Mouse (Mus musculus) CH12.LX (cell line): ENCODE results near the gene Rasl10b. TPM values are rescaled to one million over a fixed set of nuclear protein-coding genes. Genes with fewer than 3 reads are reported as not detected.

Experiments
- DNase-seq: peaks from one replicate; pipeline ENCODE4 v3.0.0-alpha.2; 2013; ENCODE audit errors: extremely low read depth
- H3K27ac ChIP-seq: 2 replicates; pipeline ENCODE4 v1.5.1; 2012; ENCODE audit warnings: low read depth, mild to moderate bottlenecking, control low read depth, moderate library complexity; ENCODE audit not compliant: insufficient read depth
- H3K27me3 ChIP-seq: replicated peaks from 2 replicates; pipeline ENCODE3; 2012; ENCODE audit warnings: inconsistent platforms
- H3K36me3 ChIP-seq, 2 experiments: replicated peaks in 1 of 2; 2 replicates each; pipeline versions ENCODE3 to v1.6.1; 2012; ENCODE audit warnings: inconsistent platforms in 1 of 2, low read length in 1 of 2, mild to moderate bottlenecking in 1 of 2, mixed read lengths in 1 of 2, moderate library complexity in 1 of 2; ENCODE audit not compliant: control insufficient read depth in 1 of 2, insufficient read depth in 1 of 2
- H3K4me1 ChIP-seq, 2 experiments: 2 replicates each; pipeline ENCODE4 v1.6.1; 2012; ENCODE audit warnings: inconsistent platforms in 1 of 2, moderate library complexity in 1 of 2; ENCODE audit not compliant: insufficient read depth in 2 of 2, control insufficient read depth in 1 of 2
- H3K4me2 ChIP-seq: 2 replicates; pipeline ENCODE4 v1.6.1; 2012; ENCODE audit warnings: low read depth, mild to moderate bottlenecking, control low read depth; ENCODE audit not compliant: poor library complexity, insufficient read depth, severe bottlenecking
- H3K4me3 ChIP-seq, 3 experiments: fragments of 150-350 bp in 1 of 3; sonication (generic) in 1 of 3; replicated peaks in 1 of 3; 2 replicates each; pipeline versions ENCODE3 to v1.5.1; 2011 to 2012; ENCODE audit warnings: low read depth in 2 of 3, low read length in 2 of 3, mild to moderate bottlenecking in 2 of 3, moderate library complexity in 2 of 3, control low read depth in 1 of 3, improper control_type of control experiment in 1 of 3, inconsistent platforms in 1 of 3, mixed read lengths in 1 of 3; ENCODE audit not compliant: poor library complexity in 1 of 3
- H3K79me2 ChIP-seq: replicated peaks from 2 replicates; pipeline ENCODE4 v1.6.1; 2012; ENCODE audit warnings: mild to moderate bottlenecking, moderate library complexity; ENCODE audit not compliant: control insufficient read depth, poor library complexity, insufficient read depth, severe bottlenecking; ENCODE audit errors: extremely low read depth
- H3K9ac ChIP-seq: 2 replicates; pipeline ENCODE4 v1.6.1; 2012; ENCODE audit warnings: low read depth, mild to moderate bottlenecking, control low read depth, moderate library complexity; ENCODE audit not compliant: insufficient read depth
- H3K9me3 ChIP-seq: replicated peaks from 2 replicates; pipeline ENCODE3; 2012; ENCODE audit warnings: low read length, inconsistent platforms, mixed read lengths
- E2F4 ChIP-seq: IDR thresholded peaks from 2 replicates; pipeline ENCODE4 v1.6.1; 2011; ENCODE audit warnings: low read depth, low read length, improper control_type of control experiment; ENCODE audit not compliant: insufficient replicate concordance
- ELF1 ChIP-seq: IDR thresholded peaks from 2 replicates; pipeline ENCODE4 v1.6.1; 2014; ENCODE audit warnings: low read depth, mild to moderate bottlenecking, inconsistent platforms, low read length, improper control_type of control experiment
- EP300 ChIP-seq: IDR thresholded peaks from 2 replicates; pipeline ENCODE4 v1.6.1; 2011; ENCODE audit warnings: low read length, improper control_type of control experiment
- JUN ChIP-seq: IDR thresholded peaks from 2 replicates; pipeline ENCODE4 v1.6.1; 2011; ENCODE audit warnings: low read depth, mild to moderate bottlenecking, low read length, improper control_type of control experiment, moderate library complexity; ENCODE audit not compliant: insufficient read depth
- JUND ChIP-seq: conservative IDR thresholded peaks from 2 replicates; pipeline ENCODE4 v1.6.1; 2011; ENCODE audit warnings: low read depth, low read length, improper control_type of control experiment
- MAFK ChIP-seq: IDR thresholded peaks from 2 replicates; pipeline ENCODE4 v1.6.1; 2011; ENCODE audit warnings: low read length, improper control_type of control experiment; ENCODE audit not compliant: insufficient replicate concordance
- MAZ ChIP-seq: IDR thresholded peaks from 2 replicates; pipeline ENCODE4 v1.6.1; 2012; ENCODE audit warnings: low read depth, mild to moderate bottlenecking, inconsistent platforms, low read length, improper control_type of control experiment, moderate library complexity
- MXI1 ChIP-seq: IDR thresholded peaks from 2 replicates; pipeline ENCODE4 v1.6.1; 2011; ENCODE audit warnings: mild to moderate bottlenecking, low read depth, low read length, improper control_type of control experiment
- MYC ChIP-seq: IDR thresholded peaks from 2 replicates; pipeline ENCODE4 v1.6.1; 2011; ENCODE audit warnings: low read depth, mild to moderate bottlenecking, improper control_type of control experiment, low read length
- SIN3A ChIP-seq: IDR thresholded peaks from 2 replicates; pipeline ENCODE4 v1.6.1; 2012; ENCODE audit warnings: low read length, improper control_type of control experiment, inconsistent platforms
- ZC3H11A ChIP-seq: IDR thresholded peaks from 2 replicates; pipeline ENCODE4 v1.6.1; 2012; ENCODE audit warnings: low read depth, mild to moderate bottlenecking, inconsistent platforms, low read length, improper control_type of control experiment
- ZMIZ1 ChIP-seq: IDR thresholded peaks from 2 replicates; pipeline ENCODE4 v1.6.1; 2012; ENCODE audit warnings: low read depth, mild to moderate bottlenecking, inconsistent platforms, low read length, improper control_type of control experiment
- ZNF384 ChIP-seq: IDR thresholded peaks from 2 replicates; pipeline ENCODE4 v1.6.1; 2012; ENCODE audit warnings: low read depth, low read length, improper control_type of control experiment, inconsistent platforms
- dilution Hi-C: fragments of 300-500 bp; cut with MboI; formaldehyde crosslinking; loops from 2 replicates; pipeline ENCODE4 v1.14.3; 2020; ENCODE audit warnings: low sequenced_read_pairs; ENCODE audit not compliant: extremely low pct_unique_long_range_greater_than_20kb, extremely low pct_ligation_motif_present
- in situ Hi-C: fragments of 300-500 bp; cut with MboI; formaldehyde crosslinking; loops from 3 replicates; pipeline ENCODE4 v1.14.3; 2019; ENCODE audit warnings: low sequenced_read_pairs, low pct_ligation_motif_present, low pct_unique_long_range_greater_than_20kb, mixed read lengths
- polyA plus RNA-seq: library from polyadenylated mRNA; unstranded; fragments of >175 nt; gene quantifications from 2 replicates; pipeline ENCODE4 v1.2.1, GENCODE M21; 2012; ENCODE audit warnings: low read depth; ENCODE audit not compliant: insufficient read length
- total RNA-seq, 2 experiments: library from RNA; depleted of rRNA; stranded (reverse); fragments of 300-350 nt in 1 of 2; fragments of >200 nt in 1 of 2; gene quantifications; 2 replicates each; pipeline ENCODE4 v1.2.3; 2012 to 2014

Rasl10b gene
- total and polyA plus RNA-seq, 3 experiments, result 0.42 TPM; not detected in 2

DNA sequence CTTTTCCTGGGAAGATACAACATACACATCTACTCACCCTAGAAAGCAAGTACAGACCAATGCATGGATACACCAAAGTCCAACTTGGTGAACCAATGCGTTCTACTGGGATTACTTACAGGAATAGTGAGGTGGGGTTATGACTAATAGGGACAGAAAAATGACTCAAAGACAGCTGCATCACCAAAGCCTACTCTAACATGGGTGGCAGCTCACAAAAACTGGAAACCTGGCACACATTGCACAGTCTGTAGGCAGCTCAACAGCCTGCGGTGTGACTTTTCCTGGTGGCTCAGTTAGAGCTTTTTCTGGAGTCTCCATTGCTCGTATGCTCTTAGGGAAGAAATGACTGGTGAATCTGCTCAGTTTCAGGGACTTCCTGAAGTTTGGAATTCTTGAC is 59.8 kb downstream of the Rasl10b start:
- Histone ChIP-seq H3K79me2 (peaks cover 8% of the 10 kb centered on the region), H3K36me3 (no peaks in the 10 kb centered on the region), H3K27ac (no peak overlapping the region), H3K4me1 (peaks cover 5 to 25% of the 10 kb centered on the region in 2 experiments; a peak in 2 of 4 replicates), H3K9ac (no peak overlapping the region), H3K27me3 (peaks cover 34% of the 10 kb centered on the region), H3K9me3 (peaks cover 7% of the 10 kb centered on the region), H3K4me2 (no peak overlapping the region), H3K4me3 (no peak overlapping the region)
- dilution Hi-C loops, result no loop called here
- in situ Hi-C loops, result no loop called here
- no peak for DNase-seq
- no peak for TF ChIP-seq JUND
- TF ChIP-seq SIN3A, result no peak
- no peak for TF ChIP-seq MYC
- TF ChIP-seq MXI1, result no peak
- TF ChIP-seq ZNF384, result no peak
- no peak for TF ChIP-seq ZC3H11A
- TF ChIP-seq MAZ, result no peak
- no peak for TF ChIP-seq ELF1
- TF ChIP-seq EP300, result no peak
- no peak for TF ChIP-seq E2F4
- no peak for TF ChIP-seq MAFK
- TF ChIP-seq ZMIZ1, result no peak
- no peak for TF ChIP-seq JUN

Other genes with a start within 250 kb of the Rasl10b start
- gene Slfn4, start 234.0 kb upstream of the Rasl10b start, total RNA-seq (2012; rRNA removed), result 0.04 TPM in 1 of 2 replicates, not detected in the other
- gene Slfn4, start 234.0 kb upstream of the Rasl10b start, total RNA-seq (2014; rRNA removed), result not detected in 2 replicates
- 0.07 TPM in 1 of 2 replicates, not detected in the other for gene Slfn4, start 234.0 kb upstream of the Rasl10b start, polyA plus RNA-seq
- 10.6 and 11.2 TPM in 2 replicates for gene Slfn3, start 217.8 kb upstream of the Rasl10b start, total RNA-seq (2012; rRNA removed)
- gene Slfn3, start 217.8 kb upstream of the Rasl10b start, total RNA-seq (2014; rRNA removed), result 19.5 and 21.4 TPM in 2 replicates
- gene Slfn3, start 217.8 kb upstream of the Rasl10b start, polyA plus RNA-seq, result 30.4 and 33.1 TPM in 2 replicates
- not detected in 2 replicates for gene Slfn14, start 122.4 kb upstream of the Rasl10b start, total RNA-seq (2012; rRNA removed)
- gene Slfn14, start 122.4 kb upstream of the Rasl10b start, total RNA-seq (2014; rRNA removed), result not detected in 2 replicates
- not detected in 2 replicates for gene Slfn14, start 122.4 kb upstream of the Rasl10b start, polyA plus RNA-seq
- 59.1 and 60.1 TPM in 2 replicates for gene Ap2b1, start 110.1 kb upstream of the Rasl10b start, total RNA-seq (2012; rRNA removed)
- gene Ap2b1, start 110.1 kb upstream of the Rasl10b start, total RNA-seq (2014; rRNA removed), result 57.6 and 58.3 TPM in 2 replicates
- gene Ap2b1, start 110.1 kb upstream of the Rasl10b start, polyA plus RNA-seq, result 75.7 and 78.8 TPM in 2 replicates
- gene Pex12, start 106.6 kb upstream of the Rasl10b start, total RNA-seq (2012; rRNA removed), result 9.5 and 11.4 TPM in 2 replicates
- gene Pex12, start 106.6 kb upstream of the Rasl10b start, total RNA-seq (2014; rRNA removed), result 6.3 and 8.2 TPM in 2 replicates
- 30.6 and 30.7 TPM in 2 replicates for gene Pex12, start 106.6 kb upstream of the Rasl10b start, polyA plus RNA-seq
- not detected in 2 replicates for gene Gas2l2, start 20.3 kb downstream of the Rasl10b start, total RNA-seq (2012; rRNA removed)
- not detected in 2 replicates for gene Gas2l2, start 20.3 kb downstream of the Rasl10b start, total RNA-seq (2014; rRNA removed)
- not detected in 2 replicates for gene Gas2l2, start 20.3 kb downstream of the Rasl10b start, polyA plus RNA-seq
- gene 1700020L24Rik, start 28.5 kb downstream of the Rasl10b start, total RNA-seq (2012; rRNA removed), result 0.21 and 0.55 TPM in 2 replicates
- not detected in 2 replicates for gene 1700020L24Rik, start 28.5 kb downstream of the Rasl10b start, total RNA-seq (2014; rRNA removed)
- gene 1700020L24Rik, start 28.5 kb downstream of the Rasl10b start, polyA plus RNA-seq, result 0.34 and 0.40 TPM in 2 replicates
- gene Mmp28, start 53.9 kb downstream of the Rasl10b start, total RNA-seq (2012; rRNA removed), result 0.04 and 0.17 TPM in 2 replicates
- not detected in 2 replicates for gene Mmp28, start 53.9 kb downstream of the Rasl10b start, total RNA-seq (2014; rRNA removed)
- not detected in 2 replicates for gene Mmp28, start 53.9 kb downstream of the Rasl10b start, polyA plus RNA-seq
- gene Taf15, start 63.9 kb downstream of the Rasl10b start, total RNA-seq (2012; rRNA removed), result 60.4 and 69.8 TPM in 2 replicates
- 38.8 and 39.5 TPM in 2 replicates for gene Taf15, start 63.9 kb downstream of the Rasl10b start, total RNA-seq (2014; rRNA removed)
- 367 and 488 TPM in 2 replicates for gene Taf15, start 63.9 kb downstream of the Rasl10b start, polyA plus RNA-seq
- gene Heatr9, start 113.0 kb downstream of the Rasl10b start, total RNA-seq (2012; rRNA removed), result not detected in 2 replicates
- not detected in 2 replicates for gene Heatr9, start 113.0 kb downstream of the Rasl10b start, total RNA-seq (2014; rRNA removed)
- not detected in 2 replicates for gene Heatr9, start 113.0 kb downstream of the Rasl10b start, polyA plus RNA-seq
- 0.68 TPM in 1 of 2 replicates, not detected in the other for gene Ccl5, start 121.4 kb downstream of the Rasl10b start, total RNA-seq (2012; rRNA removed)
- gene Ccl5, start 121.4 kb downstream of the Rasl10b start, total RNA-seq (2014; rRNA removed), result 0.60 TPM in 1 of 2 replicates, not detected in the other
- gene Ccl5, start 121.4 kb downstream of the Rasl10b start, polyA plus RNA-seq, result 1.3 and 1.9 TPM in 2 replicates
- 0.42 TPM in 1 of 2 replicates, not detected in the other for gene Ccl9, start 169.5 kb downstream of the Rasl10b start, total RNA-seq (2012; rRNA removed)
- 0.63 and 0.67 TPM in 2 replicates for gene Ccl9, start 169.5 kb downstream of the Rasl10b start, total RNA-seq (2014; rRNA removed)
- gene Ccl9, start 169.5 kb downstream of the Rasl10b start, polyA plus RNA-seq, result 0.64 and 0.81 TPM in 2 replicates
- 0.13 and 0.30 TPM in 2 replicates for gene Ccl6, start 183.9 kb downstream of the Rasl10b start, total RNA-seq (2012; rRNA removed)
- 1.2 and 1.8 TPM in 2 replicates for gene Ccl6, start 183.9 kb downstream of the Rasl10b start, total RNA-seq (2014; rRNA removed)
- gene Ccl6, start 183.9 kb downstream of the Rasl10b start, polyA plus RNA-seq, result 0.93 and 1.3 TPM in 2 replicates
- gene Rpl9-ps1, start 236.5 kb downstream of the Rasl10b start, total RNA-seq (2012; rRNA removed), result not detected in 2 replicates
- not detected in 2 replicates for gene Rpl9-ps1, start 236.5 kb downstream of the Rasl10b start, total RNA-seq (2014; rRNA removed)
- not detected in 2 replicates for gene Rpl9-ps1, start 236.5 kb downstream of the Rasl10b start, polyA plus RNA-seq
- gene Ccl3, start 240.2 kb downstream of the Rasl10b start, total RNA-seq (2012; rRNA removed), result 3.2 and 5.0 TPM in 2 replicates
- gene Ccl3, start 240.2 kb downstream of the Rasl10b start, total RNA-seq (2014; rRNA removed), result 6.7 and 10.6 TPM in 2 replicates
- gene Ccl3, start 240.2 kb downstream of the Rasl10b start, polyA plus RNA-seq, result 15.6 and 18.4 TPM in 2 replicates